Mouse (Mus musculus) intestine, embryonic 14.5 days (tissue): ENCODE measurements around the gene Galk1. TPM values are rescaled to one million over a fixed set of nuclear protein-coding genes. Genes with fewer than 3 reads are reported as not detected.

Experiments used
- ATAC-seq: fragments of 200-750 bp; cut with Nextera tagmentation; replicated peaks from 2 replicates; pipeline ENCODE4 v1.8.0; 2017; ENCODE audit warnings: low read depth, moderate number of reproducible peaks, moderate TSS enrichment, moderate library complexity; ENCODE audit not compliant: low FRiP score, low TSS enrichment
- DNase-seq: peaks from one replicate; pipeline ENCODE4 v3.0.0-alpha.2; 2018; ENCODE audit warnings: low spot score
- H3K27ac ChIP-seq: fragments of 300-500 bp; sonication (generic); 2 replicates; pipeline ENCODE4 v1.5.1; 2014; ENCODE audit warnings: low read depth, mild to moderate bottlenecking, control low read depth
- H3K27me3 ChIP-seq: fragments of 300-500 bp; sonication (generic); replicated peaks from 2 replicates; pipeline ENCODE4 v1.6.1; 2014; ENCODE audit warnings: low read length, control low read depth; ENCODE audit not compliant: control insufficient read depth, insufficient read depth
- H3K36me3 ChIP-seq: fragments of 300-500 bp; sonication (generic); 2 replicates; pipeline ENCODE4 v1.6.1; 2014; ENCODE audit warnings: low read length, control low read depth; ENCODE audit not compliant: control insufficient read depth, insufficient read depth
- H3K4me1 ChIP-seq: fragments of 300-500 bp; sonication (generic); replicated peaks from 2 replicates; pipeline ENCODE4 v1.6.1; 2014; ENCODE audit warnings: low read length, control low read depth, mixed read lengths; ENCODE audit not compliant: control insufficient read depth, insufficient read depth
- H3K4me2 ChIP-seq: fragments of 300-500 bp; sonication (generic); 2 replicates; pipeline ENCODE4 v1.6.1; 2014; ENCODE audit warnings: low read length
- H3K4me3 ChIP-seq: fragments of 300-500 bp; sonication (generic); 2 replicates; pipeline ENCODE4 v1.5.1; 2014; ENCODE audit warnings: low read depth, low read length, control low read depth, mixed read lengths
- H3K9ac ChIP-seq: fragments of 300-500 bp; sonication (generic); 2 replicates; pipeline ENCODE4 v1.6.1; 2014; ENCODE audit warnings: mild to moderate bottlenecking, low read length
- H3K9me3 ChIP-seq: fragments of 300-500 bp; sonication (generic); 2 replicates; pipeline ENCODE4 v1.6.1; 2016; ENCODE audit warnings: low read length, control low read depth; ENCODE audit not compliant: control insufficient read depth
- WGBS: fragments of 180-500 bp; shearing (Covaris S2); extraction: QIAGEN DNeasy Blood & Tissue Kit; methylation state at CpG from one replicate; pipeline ENCODE4 v1.1.7; 2014; 5-methylcytosine and 5-hydroxymethylcytosine counted together
- polyA plus RNA-seq: library from polyadenylated mRNA; unstranded; fragments of >200 nt; fragmentation: Nextera tagmentation; extraction: Ambion mirVana; gene quantifications from 2 replicates; pipeline ENCODE4 v1.2.1, GENCODE M21; 2014

Galk1 gene
- polyA plus RNA-seq = 235 and 236 TPM in 2 replicates

DNA sequence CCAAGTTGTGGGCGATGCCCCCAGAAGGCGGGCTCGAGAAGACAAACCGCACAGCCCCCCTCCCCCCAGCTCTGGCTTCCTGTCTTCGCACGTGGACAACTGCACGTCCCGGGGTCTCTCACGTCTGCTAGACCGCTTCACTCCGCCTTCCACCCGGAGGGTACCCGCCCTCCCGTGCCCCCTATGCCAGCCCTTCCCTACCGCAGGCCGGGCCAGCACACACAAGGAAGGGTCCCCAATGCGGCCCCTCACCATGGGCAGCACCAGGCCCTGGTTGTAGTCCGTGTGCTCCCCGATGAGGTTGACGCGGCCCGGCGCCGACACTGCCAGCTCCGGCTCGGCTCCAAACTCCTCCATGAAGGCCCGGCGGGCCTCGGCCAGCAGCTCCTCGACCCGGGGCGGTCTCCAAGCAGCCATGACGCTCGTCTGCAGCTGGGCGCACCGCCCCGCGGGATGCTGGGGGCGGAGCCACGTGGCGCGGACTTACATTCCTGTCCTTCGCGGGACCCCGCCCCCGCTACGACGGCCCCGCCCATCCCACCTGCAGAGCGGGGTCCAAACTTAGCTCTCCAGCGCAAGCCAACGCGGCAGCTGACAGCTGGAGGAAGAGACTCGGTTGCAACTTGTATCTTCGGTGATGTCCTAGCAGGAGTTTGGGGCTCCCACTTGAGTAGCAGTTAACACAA, at the start of gene Galk1:
Gene Galk1, minus strand, starts transcription at position 458 of the 686 bp plus-strand sequence.
- Histone ChIP-seq H3K4me2 (peak within 1 kb of the TSS; percentile 67), H3K27ac (peak within 1 kb of the TSS; percentile 92), H3K9me3 (no peaks in the 10 kb centered on the region), H3K36me3 (peaks cover 29% of the 10 kb centered on the region), H3K27me3 (no peaks in the 10 kb centered on the region), H3K9ac (peak within 1 kb of the TSS; percentile 76), H3K4me3 (peak within 1 kb of the TSS; percentile 56), H3K4me1 (peaks cover 15% of the 10 kb centered on the region)
- WGBS = under 1% methylated on average over 54 of the region's 55 CpGs
- peak; percentile 90 for ATAC-seq
- peak; percentile 92 for DNase-seq

DNA sequence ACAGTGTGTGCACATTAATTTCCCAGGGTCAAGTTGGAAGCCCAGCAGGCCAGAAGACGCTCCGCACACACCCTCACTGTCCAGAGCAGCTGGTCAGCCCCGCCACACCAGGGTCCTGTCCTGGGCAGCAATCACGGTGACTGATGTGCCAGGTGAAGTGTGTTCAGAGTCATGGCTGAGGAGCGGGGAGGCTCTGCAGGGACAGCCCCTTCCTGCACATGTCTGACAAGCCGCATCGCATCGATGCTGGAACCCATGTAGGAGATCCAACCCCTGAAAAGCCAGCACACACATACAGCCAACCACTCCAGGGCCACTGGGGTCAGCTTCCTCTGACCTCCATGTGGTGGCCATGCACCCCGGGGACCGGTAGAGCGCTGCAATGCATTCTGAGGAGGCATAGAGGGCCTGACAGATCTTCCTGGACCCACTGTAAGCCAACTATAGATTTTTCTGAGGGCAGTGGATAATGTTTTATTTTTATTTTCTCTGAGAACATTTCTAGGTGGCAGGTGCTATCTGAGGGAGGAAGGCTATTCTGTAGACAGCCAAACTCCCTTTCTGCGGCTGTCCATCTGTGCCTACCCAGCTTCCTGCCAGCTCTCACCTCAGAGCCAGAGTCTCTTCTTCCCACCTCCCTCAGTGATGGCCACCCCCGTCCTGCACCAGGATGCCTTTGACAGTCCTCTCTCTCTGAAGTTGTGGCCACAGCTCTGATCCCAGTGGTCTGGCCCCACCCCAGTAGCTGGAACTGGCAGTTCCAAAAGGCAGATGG, 49.3 kb upstream of the Galk1 start:
- H3K4me1 ChIP-seq = no peaks in the 10 kb centered on the region
- H3K9ac ChIP-seq = no peak overlapping the region
- no peaks in the 10 kb centered on the region for H3K9me3 ChIP-seq
- no peak overlapping the region for H3K4me2 ChIP-seq
- WGBS = 85% methylated on average over 13 of the region's 13 CpGs
- DNase-seq = no peak
- H3K27ac ChIP-seq = no peak overlapping the region
- no peak; the same call in 1 of the 2 replicates for ATAC-seq
- H3K36me3 ChIP-seq = peaks cover 52% of the 10 kb centered on the region
- no peaks in the 10 kb centered on the region for H3K27me3 ChIP-seq
- no peak overlapping the region for H3K4me3 ChIP-seq

DNA sequence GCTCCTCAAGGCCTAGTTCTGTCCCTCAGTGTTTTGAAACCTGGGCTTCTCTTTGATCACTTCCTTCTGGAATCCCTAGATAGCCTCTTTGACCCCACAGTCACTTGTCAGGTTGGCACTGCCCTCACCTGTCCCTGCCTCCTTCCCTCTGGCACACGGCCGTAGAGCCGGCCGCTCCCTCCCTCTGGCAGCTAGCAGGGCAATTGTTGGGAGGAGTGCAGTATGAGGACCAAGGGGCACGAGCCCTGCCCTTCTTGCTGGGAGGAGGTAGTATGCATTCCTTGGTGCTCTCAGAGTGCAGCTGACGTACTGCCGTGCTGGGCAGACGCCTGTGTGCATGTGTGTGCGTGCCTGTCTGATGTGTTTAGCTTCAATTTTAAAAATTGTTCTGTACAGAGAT, 48.1 kb upstream of the Galk1 start:
- Histone ChIP-seq H3K9ac (no peak overlapping the region), H3K9me3 (no peaks in the 10 kb centered on the region), H3K36me3 (peaks cover 64% of the 10 kb centered on the region), H3K4me2 (no peak overlapping the region), H3K27me3 (no peaks in the 10 kb centered on the region), H3K27ac (0 out of 2 replicates have a peak overlapping the region, but pooled peaks have one; percentile 5), H3K4me1 (no peaks in the 10 kb centered on the region), H3K4me3 (no peak overlapping the region)
- 81% methylated on average over 9 of the region's 9 CpGs for WGBS
- DNase-seq (no peak), ATAC-seq (no peak)

DNA sequence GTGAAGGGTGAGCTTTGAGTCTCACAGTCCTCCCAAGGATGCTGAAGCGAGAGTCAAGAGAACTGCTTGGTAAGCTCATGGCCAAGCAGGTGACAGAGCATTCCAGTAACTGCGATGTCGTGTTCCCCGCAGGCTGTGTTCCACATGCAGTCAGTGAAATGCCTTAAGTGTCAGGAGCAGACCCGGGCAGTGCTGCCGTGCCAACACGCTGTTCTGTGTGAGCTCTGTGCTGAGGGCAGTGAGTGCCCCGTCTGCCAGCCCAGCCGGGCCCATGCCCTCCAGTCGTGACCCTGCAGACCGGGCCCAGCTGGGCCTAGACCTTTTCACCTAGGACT, 47.1 kb upstream of the Galk1 start:
- Histone ChIP-seq H3K9me3 (no peaks in the 10 kb centered on the region), H3K4me2 (no peak overlapping the region), H3K36me3 (peaks cover 72% of the 10 kb centered on the region), H3K4me1 (no peaks in the 10 kb centered on the region), H3K27ac (no peak overlapping the region), H3K4me3 (no peak overlapping the region), H3K27me3 (no peaks in the 10 kb centered on the region), H3K9ac (no peak overlapping the region)
- WGBS = 92% methylated on average over 11 of the region's 11 CpGs
- ATAC-seq (no peak), DNase-seq (no peak)

DNA sequence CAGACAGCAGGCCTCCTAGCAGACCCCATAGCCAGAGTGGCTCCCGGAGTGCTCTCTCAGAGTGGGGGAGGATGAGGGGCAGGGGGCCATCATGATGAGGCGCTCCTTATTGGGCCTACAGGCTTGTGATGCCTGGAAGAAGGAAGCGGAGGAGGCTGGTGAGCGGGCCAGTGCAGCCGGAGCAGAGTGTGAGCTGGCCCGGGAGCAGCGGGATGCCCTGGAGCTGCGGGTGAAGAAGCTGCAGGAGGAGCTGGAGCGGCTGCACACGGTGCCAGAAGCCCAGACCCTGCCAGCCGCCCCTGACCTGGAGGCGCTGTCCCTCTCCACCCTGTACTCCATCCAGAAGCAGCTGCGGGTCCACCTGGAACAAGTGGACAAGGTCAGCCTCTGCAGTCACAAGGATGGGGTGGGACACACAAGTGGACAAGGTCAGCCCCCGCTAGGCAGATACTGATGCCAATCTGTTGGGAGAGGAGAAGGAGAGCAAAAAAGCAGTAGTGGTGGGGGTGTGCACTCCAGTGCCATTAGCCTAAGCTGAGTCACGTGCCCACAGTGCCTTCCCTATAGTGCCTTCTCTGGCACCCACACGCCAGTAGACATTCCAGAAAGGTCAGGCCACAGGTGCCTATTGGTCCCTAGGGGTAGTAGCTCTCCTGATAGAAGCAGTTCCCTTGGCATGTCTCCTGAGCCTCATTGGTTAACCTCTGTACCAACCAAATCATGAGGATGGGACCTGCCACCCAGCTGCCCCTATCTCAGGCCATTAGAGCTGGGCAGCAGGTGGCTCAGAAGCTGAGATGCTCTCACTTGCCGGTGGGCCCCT, 46.6 kb upstream of the Galk1 start:
- Histone ChIP-seq H3K27me3 (no peaks in the 10 kb centered on the region), H3K4me3 (no peak overlapping the region), H3K9me3 (no peaks in the 10 kb centered on the region), H3K27ac (no peak overlapping the region), H3K4me1 (no peaks in the 10 kb centered on the region), H3K9ac (no peak overlapping the region), H3K4me2 (no peak overlapping the region), H3K36me3 (peaks cover 78% of the 10 kb centered on the region)
- 92% methylated on average over 17 of the region's 17 CpGs for WGBS
- ATAC-seq = no peak
- DNase-seq = no peak

DNA sequence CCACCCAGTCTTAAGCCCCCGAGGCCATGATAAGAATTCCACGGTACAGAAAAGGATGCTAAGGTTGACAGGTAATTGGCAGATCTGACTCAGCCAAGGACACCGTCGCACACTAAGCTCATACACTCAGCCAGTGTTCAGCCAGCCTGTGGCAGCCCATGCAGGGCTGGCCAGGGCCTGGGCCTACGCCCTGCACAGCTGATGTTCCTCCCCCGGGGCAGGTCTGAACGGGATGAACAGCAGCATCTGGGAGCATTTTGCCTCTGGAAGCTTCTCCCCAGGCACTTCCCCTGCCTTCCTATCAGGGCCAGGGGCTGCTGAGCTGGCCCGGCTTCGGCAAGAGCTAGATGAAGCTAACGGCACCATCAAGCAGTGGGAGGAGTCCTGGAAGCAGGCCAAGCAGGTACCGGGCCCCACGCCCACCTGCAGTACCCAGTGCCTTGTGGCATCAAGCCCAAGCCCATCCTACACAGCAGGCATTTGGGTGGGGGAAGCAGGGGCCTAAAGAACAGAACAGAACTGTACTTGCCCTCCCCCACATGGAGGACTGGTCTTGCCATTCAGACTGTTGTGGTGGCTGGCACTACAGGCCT, 45.6 kb upstream of the Galk1 start:
- Histone ChIP-seq H3K9me3 (no peaks in the 10 kb centered on the region), H3K36me3 (peaks cover 88% of the 10 kb centered on the region), H3K4me3 (no peak overlapping the region), H3K4me2 (no peak overlapping the region), H3K4me1 (no peaks in the 10 kb centered on the region), H3K9ac (no peak overlapping the region), H3K27ac (no peak overlapping the region), H3K27me3 (no peaks in the 10 kb centered on the region)
- 85% methylated on average over 12 of the region's 12 CpGs for WGBS
- DNase-seq (no peak), ATAC-seq (no peak)

DNA sequence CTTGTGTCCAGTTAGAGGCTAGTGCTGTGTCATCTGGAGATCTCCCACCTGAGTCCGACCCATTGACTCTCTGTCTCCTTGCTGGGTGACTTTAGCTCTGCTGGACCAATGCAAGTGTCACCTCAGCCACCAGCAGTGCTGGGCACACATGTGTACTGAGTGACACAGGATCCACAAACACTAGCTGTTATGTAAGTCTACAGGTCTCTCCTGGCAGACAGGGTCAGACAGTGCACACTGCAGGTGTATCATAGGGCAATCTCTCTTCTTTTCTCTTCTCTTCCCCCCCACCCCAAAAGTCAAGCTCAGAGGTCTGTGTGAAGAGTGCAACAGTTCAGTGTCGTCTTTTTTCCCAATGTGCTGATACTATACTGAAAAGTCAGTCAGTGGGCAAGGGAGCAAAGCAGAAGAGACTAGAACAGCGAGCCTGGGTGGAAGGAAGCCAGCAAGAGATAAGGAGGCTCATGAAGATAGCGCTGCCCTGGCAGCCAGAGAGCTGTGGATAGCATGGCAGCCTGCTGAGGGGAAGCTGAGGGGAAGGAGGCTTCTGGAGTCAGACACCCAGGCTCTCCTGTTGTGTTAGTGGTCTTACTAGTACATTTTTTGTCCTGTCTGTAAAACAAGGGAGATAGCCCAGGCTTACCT, 44.8 kb upstream of the Galk1 start:
- H3K9me3 ChIP-seq = no peaks in the 10 kb centered on the region
- no peaks in the 10 kb centered on the region for H3K27me3 ChIP-seq
- H3K36me3 ChIP-seq = peaks cover 95% of the 10 kb centered on the region
- no peak overlapping the region for H3K4me3 ChIP-seq
- H3K4me1 ChIP-seq = no peaks in the 10 kb centered on the region
- H3K9ac ChIP-seq = no peak overlapping the region
- WGBS = 83% methylated on average over 4 of the region's 4 CpGs
- ATAC-seq = no peak
- no peak for DNase-seq
- no peak overlapping the region for H3K27ac ChIP-seq
- H3K4me2 ChIP-seq = no peak overlapping the region

DNA sequence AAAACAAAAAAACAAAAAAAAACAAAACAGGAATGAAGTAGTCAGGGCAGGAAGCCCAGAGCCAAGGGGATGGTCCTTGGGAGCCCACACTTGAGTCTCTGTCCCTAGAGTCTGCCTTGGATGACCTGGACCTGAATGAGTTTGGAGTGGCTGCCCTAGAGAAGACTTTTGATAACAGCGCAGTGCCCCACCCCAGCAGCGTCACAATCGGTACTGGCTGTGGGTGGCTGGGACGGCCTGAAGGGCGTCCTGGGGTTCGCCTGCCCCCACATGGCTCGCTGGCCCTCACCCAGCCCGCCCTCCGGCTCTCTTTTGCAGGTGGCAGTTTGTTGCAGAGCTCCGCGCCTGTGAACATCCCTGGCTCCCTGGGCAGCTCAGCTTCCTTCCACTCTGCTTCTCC, 43.4 kb upstream of the Galk1 start:
- whole genome bisulfite sequencing = 94% methylated on average over 11 of the region's 11 CpGs
- Histone ChIP-seq H3K4me2 (no peak overlapping the region), H3K4me3 (no peak overlapping the region), H3K36me3 (peaks cover 98% of the 10 kb centered on the region), H3K9ac (no peak overlapping the region), H3K27me3 (no peaks in the 10 kb centered on the region), H3K9me3 (no peaks in the 10 kb centered on the region), H3K4me1 (no peaks in the 10 kb centered on the region), H3K27ac (no peak overlapping the region)
- ATAC-seq (no peak), DNase-seq (no peak)
